Mouse (Mus musculus) brain, embryonic 18.5 days (tissue): ENCODE data around the gene Sytl1.
A peak's percentile ranks its signal among the peaks of the same experiment; 100 is the strongest.

ENCODE experiments used
- DNase-seq: peaks from one replicate; pipeline ENCODE4 v3.0.0-alpha.2; 2012; ENCODE audit warnings: low read depth, low spot score

Sytl1 gene

DNA sequence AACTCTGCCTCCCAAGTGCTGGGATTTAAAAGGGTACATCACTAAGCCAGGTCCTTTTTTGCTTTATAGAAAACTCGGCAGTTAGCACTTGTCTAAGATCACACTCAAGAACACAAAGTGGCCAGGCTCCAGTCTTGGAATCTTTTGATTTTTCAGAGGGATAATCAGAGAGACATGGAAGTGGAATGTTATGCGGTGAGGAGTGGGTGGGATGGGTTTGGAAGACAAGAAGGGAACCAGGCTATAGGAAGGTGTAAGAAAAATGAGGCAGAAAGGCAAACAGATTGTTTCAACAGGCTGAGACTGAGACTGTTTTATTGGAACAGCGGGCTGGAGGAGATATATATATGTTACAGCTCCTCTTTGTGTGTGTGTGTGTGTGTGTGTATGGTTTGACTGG is 15.6 kb upstream of the Sytl1 start:
- DNase-seq = no peak

DNA sequence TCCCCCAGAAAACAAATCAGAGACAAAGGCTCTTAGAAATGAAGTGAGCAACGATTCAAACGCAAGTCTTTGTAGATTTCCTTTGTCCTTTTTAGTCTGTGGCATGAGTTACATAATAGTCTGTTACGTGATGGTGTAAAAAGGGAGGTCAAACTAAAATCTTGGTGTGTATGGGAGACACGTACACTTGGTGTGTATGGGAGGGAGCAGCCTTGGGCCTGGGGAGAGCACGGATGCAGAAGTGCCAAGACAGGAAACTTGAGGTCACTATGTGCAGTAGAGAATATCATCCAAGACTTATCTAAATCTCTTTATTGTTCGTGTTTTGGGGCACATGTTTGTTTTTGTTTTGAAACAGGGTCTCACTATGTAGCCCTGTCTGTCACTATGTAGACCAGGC is 15.2 kb upstream of the Sytl1 start:
- no peak for DNase-seq

DNA sequence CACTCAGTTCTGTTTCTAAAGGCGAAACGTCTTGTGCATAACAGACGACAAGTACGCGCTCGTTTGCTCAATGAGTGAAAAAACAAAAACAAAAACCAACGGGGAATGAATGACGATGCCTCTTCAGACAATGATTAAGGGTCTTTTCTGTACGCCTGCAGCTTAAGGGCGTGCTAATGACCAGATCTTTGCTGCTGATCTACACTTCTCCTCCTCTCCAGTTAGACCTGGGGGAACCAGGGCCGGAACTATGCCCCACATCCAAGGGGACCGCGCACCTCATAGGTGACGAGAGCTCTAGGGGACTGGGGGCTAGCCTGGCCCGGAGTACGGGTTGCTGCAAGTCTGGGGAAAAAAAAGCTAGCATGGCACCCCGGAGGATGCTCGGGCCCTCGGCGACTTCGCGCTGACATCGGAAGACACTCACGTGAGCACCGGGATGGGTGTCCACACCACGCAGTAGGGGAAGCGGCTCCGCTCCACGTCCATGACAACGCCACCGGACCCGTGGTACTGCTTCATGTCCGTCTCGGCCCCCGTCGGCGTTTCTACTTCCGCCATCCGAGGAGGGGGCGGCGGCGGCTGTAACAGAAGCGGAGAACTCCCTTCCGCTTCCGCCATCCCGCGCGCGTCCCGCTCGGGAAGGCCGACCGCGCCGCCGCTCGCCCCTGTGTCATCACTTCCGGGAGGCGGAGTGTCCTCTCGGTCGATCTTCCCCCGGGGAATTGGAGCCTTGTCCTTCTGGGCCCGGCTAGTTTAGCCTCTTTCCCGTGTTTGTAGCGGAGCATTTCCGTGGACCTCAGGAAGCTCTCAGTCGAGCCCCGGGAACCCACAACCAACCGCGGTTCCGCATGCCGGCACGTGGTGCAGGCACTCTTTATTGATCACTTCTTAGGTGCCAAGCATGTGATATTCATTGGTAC is 14.5 kb upstream of the Sytl1 start, which contains the start of gene Tmem222:
TSS of gene Tmem222 (minus strand) at position 689 of the 923 bp plus-strand sequence.
- DNase-seq = peak; percentile 90

DNA sequence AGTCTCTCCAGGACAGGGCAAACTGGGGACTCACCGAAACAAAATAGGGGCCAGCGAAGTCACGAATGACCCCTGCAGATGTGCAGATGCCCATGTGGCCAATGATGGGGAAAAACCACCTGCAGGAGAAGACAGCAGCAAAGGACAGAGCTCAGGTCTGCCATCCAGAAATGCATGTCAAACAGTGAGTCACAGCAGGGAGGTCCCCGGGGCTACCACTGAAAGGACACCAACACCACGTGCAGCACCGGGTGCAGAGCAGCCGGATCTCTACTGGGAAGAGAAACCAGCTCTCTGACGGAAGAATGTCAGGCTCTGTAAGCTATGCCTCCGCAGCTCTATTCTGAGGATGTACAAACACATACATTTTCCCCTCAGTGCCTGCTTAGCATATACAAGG is 8.0 kb upstream of the Sytl1 start:
- DNase-seq = no peak

DNA sequence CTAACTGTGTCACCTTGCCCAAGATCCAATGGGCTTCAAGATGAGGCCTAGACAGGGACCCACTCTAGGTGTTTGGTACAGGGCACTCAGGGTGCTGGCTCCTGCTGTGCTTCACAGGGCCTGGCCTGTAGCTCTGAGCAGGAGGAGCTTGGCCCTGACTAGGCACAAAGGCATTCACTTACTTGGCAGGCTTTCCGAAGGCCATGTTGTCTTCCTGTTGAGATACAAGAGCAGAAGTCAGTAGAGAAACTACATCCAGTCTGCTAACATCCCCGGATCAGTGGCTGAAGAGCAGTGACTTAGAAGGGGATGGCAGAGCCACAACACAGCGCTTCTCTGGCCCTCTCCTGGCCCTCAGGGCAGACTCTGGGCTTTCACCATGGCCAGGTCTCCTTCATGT is 6.7 kb upstream of the Sytl1 start:
- no peak for DNase-seq

DNA sequence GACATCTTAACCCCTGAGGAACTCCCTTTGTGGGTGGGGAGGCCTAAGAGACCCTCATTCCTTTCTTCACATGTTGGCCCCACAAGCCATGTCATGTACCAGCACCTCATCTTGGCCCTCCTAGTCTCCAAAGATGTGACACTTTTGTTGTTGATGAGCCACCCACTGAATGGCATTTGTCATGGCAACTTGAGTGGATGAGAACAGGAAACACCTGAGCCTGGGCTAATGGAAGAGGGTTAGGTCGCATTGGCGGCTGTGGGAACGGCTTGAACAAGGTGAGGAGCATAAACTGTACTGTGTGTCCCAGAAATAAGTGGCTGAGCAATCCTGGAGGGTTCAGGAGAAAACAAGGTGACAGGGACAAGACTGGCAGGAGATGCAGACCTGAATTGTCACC is 6.0 kb upstream of the Sytl1 start:
- no peak for DNase-seq

DNA sequence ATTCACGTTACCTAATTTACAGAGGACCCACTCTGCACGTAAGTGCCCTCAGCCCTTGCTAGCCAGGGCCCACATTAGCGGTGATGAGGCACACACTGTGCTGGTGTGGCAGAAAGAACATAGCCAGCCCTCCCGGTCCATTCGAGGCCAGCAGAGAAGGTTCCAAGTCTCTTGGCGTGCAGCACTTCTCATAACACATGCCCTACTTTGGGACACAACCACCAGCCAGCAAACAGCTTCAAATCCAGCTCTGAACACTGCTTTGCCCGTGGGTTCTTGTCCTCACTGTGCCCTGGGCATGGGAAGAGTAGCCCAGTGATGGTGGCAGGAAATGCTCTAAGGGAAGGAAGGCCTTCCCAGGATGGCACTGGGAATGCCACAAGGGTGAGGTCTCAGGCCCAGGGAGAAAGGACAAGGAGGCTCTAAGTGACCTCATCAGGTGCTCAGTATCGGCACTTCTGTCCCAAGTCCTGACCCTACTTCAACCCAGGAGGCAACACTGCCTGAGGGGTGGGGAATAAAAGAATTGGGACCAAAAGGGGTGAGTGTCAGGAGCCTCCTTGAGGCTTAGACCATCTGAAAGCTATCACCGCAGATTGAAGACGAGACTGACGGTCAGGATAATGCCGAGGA is 3.5 kb upstream of the Sytl1 start:
- no peak for DNase-seq

DNA sequence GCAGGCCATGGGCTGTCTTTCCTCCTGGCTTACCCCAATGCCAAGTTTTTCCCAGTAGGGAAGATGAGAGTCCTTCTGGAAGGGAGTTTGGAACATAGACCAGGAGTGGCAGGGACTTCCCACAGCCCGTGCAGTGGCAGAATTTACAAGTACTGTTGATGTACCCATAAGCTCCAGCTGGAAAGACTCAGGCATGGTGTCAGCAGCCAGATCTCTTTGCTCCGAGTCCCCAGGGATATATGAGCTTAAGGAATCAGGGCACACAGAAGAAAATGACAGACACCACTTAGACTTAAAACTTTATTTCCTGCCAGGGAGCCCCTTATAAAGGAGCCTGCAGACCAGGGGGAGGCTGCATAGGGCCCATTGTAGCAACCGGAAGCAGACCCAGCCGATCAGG is 2.8 kb upstream of the Sytl1 start:
- no peak for DNase-seq

DNA sequence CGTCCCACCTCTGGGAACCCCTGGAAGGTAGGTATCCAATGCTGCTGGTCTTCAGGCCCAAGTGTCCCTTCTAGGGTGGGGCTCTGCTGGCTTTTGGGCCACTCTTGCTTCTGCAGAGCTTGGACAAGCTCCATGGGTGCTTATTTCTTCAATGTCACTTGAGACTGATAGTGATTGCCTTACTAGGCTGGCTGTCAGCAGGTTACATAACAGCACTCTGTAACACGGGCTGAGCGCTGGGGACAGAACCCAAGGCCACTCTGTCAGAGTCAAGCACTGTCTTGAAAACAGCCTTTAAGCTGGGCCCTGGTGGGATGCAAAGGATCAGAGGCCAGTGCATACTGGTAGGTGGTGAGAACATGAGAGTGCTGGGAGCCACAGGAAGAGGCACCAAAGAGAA is 2.4 kb upstream of the Sytl1 start:
- no peak for DNase-seq

DNA sequence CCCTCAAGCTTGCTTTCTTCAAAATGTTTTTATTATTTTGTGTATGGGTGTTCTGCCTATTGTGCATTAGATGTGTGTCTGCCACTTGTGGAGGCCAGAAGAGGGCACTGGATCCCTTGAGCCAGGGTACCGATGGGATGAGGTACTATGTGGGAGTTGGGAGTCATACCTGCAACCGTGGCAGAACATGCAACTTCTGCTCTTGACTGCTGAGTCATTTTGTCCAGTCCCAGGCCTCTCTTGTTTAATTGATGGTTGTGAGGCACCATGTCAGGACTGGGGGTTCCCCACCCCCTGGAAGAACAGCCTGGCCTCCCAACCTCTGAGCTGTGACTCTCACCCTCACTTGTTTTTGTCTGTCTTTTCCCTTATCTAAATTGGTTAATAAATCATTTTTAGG is 1.6 kb upstream of the Sytl1 start:
- no peak for DNase-seq

DNA sequence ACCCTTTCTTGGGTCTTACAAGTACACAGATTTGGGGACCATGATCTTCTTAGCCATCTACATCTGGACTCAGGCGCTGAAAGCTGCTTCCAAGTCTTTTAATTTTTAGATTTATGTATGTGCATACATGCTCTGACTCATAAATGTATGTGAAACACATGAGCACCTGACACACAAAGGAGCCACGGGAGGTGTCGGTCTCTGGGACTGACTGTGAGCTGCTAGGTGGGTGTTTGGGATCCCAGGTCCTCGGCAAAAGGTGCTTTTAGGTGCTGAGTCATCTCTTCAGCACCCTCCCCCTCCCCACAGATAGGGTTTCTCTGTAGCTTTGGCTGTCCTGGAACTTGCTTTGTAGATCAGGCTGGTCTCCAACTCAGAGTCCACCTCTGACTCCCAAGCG is 843 bp upstream of the Sytl1 start:
- DNase-seq = no peak

DNA sequence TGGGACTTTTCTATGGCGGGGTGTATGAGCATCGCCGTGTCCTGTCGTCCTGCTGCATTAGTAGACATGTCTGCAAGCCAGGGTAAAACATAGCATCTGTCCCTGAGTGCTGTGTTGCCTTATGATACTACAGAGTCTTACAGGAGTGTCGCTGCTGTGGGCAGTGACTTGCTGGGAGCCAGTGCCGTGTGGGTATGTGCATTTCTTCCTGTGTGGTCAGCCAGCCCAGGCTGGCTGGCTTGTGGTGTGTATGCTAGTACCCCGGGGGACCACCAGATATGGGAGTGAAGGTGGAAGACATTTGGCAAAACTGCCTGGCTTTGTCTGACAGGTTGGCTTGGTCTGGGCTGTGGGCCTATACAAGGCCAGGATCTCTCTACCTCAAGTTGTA is 543 bp downstream of the Sytl1 start:
- no peak for DNase-seq

DNA sequence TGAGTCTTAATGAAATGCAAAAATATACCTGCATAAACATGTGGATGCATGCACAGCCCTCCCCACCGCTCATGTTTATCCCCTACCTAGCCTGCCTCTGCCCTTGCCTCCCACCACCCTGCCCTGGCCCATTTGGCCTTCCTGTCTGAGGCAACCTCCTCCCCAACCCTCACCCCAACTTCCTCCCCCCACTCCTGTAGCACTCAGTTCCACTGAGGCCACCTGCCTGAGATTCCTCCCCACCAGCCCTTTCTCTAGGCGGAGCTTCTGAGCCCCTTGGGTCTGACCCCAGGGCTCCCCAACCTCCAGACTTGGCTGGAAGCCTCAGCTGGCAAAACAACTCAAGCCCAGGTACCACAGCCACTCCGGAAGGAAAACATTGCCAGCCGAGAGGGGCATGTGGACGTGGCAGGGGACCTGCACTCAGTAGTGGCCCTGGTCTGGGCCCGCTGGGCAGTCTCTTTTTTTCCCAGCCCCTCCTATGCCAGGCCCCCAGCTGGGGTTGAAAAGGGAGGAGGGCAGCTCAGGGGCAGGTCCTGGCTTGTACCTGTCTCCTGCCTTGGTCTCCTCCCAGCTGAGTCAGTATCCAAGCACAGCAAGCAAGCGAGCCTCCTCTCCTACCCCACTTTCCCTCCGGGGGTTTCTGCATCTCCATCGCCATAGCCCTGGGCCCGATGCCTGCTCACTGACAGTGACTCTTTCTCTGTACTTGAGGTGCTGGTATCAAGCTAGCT is 1.1 kb downstream of the Sytl1 start:
- DNase-seq = no peak

DNA sequence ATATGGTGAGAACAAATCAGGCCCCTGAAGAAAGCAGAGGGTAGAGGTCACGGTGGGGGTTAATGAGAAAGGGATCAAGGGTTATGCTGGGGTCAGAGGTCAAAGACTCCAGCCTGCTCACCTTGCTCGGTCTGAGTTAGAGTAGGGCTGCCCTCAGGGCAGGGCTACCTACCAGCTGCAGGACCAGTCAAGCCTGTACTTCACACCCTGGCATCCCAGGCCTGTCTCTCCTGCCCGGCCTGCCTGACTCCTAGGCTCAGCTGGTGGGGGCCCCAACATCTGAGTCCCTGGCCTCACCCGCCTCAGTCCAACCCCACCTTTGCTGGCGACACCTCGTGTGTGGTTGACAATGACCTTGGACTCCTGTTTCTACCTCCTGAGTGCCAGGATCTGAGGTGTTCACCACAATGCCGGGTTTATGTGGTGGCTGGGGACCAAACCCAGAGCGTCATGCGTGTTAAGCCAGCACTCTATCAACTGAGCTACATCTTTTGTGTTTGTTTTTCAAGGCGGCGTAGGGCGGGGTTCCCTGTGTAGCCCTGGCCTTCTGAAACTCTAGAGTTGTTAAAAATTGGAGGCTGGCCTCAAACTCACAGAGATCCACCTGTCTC is 5.0 kb downstream of the Sytl1 start:
- no peak for DNase-seq

DNA sequence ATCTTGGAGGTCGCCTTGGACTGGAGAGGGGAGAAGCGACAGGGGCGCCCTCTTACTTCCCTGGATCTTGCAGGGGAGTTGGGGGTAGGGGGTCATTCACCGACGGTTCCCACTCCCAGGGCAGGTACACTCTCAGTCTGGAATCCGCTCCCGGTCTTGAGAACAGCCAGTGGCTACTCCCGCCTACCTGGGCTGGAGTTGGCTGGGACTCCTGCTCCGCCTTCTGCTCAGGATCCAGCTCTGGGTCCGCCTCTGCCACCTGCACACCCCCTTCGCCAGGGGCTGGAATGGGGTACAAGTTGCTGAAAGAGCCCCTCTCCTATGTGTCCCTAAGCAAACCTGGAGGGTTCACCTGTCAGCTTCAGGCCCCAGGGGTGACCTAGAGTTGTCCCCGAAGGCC is 5.7 kb downstream of the Sytl1 start:
- no peak for DNase-seq

DNA sequence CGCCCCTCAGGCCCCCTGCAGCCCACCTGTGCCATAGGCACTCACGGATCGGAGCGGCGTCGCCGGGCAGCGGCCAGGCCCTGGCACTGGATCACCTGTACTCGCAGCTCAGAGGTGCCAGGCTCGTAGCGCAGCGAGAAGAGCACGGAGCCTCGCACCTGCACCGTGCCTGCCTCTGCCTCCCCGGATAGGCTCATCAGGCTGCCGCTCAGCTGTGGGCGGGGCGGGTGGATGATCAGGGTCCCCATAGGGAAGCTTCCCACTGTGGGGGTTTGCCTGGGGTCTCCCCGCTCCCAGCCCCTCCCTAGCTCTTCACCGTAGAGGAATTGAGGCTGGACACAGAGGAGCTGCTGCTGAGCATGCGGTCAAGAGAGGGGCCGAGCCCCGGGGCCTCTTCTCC is 6.1 kb downstream of the Sytl1 start:
- DNase-seq = no peak

DNA sequence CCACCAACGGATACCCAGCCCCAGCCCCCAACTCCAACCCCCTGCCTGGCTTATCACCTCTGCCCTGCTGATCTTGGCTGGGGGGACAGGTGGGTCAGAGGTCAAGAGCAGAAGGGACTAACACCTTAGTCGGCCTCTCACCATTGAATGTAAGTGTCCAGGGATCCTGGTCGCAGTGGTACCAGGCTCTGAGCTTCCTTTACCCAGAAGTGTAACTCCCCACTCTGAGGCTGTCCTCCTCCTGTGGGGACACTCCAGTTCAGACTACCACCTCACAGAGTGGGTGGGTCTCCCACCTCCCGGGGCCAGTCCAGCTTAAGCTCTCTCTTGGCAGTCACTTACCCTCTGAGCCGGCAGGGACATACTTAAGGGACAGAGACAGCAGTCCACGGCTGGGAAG is 7.5 kb downstream of the Sytl1 start:
- no peak for DNase-seq

DNA sequence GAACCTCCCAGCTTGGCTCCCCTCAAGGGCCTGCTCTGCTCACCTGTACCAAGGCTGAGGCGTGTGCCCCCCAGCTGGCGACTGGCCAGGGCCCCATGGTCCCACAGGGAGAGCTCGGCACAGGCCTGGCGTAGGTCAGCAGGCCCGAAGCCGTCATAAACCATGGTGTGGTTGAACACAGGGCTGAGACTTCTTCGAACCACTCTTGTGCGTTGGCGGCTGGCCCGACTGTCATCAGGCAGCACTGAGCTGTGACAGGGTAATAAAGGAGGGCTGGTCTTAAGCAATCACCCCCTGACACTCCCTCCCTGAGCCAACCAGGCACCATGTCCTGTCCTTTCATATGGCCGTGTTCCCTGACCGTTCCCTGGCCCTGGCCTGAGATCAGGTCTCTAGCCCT is 9.5 kb downstream of the Sytl1 start:
- no peak for DNase-seq

DNA sequence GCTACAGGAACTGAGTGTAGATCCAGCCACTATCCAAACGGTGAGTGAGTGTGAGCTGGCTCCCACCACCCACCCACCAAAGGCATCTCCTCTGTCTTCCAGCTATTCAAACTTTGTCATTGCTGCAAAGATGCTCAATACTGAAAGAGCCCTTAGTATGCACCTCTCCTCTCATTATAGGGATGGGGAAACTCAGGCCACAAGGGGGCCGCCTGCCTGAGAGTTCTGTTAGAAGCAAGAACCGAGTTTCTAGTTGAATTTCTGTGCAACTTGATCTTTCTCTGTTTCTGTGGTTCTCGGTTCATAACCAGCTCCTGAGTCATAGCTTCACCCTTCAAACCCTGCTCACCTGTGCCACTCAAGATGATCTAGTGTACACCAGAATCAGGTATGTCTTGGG is 10.8 kb downstream of the Sytl1 start:
- no peak for DNase-seq

DNA sequence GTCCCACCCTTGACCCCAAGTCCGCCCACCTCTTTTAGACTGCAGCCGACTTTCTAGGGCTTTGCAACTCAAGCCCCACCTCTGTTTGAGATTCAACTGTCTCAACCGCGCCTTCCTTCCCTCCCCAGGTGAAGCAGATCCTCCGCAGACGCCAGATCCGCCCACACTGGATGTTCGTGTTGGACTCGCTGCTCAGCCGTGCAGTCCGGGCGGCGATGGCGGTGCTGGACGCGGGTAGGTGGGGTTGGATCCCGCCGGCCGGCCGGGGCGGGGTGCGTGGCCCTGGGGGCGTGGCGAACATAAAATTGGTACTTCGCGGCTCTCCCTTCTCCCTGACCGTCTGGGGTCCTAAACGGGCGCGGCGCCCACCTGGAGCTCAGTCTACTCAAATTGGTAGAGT is 11.7 kb downstream of the Sytl1 start:
- DNase-seq = no peak

DNA sequence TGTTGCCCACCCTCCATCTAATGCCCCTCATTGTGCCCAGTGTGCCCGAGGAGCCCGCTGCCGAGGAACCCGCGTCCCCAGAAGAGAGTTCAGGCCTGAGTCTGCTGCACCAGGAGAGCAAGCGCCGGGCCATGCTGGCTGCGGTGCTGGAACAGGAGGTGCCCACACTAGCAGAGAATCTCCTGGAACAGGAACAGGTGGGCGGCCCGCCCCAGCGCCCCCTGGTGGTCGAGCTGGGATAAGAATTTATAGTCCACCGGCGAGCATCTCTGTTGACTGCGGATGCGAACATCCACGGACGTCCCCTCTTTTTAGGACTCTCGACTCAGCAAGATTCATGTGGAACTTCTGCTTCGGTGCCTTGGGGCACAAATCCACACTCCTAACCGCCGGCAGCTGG is 12.3 kb downstream of the Sytl1 start:
- no peak for DNase-seq

DNA sequence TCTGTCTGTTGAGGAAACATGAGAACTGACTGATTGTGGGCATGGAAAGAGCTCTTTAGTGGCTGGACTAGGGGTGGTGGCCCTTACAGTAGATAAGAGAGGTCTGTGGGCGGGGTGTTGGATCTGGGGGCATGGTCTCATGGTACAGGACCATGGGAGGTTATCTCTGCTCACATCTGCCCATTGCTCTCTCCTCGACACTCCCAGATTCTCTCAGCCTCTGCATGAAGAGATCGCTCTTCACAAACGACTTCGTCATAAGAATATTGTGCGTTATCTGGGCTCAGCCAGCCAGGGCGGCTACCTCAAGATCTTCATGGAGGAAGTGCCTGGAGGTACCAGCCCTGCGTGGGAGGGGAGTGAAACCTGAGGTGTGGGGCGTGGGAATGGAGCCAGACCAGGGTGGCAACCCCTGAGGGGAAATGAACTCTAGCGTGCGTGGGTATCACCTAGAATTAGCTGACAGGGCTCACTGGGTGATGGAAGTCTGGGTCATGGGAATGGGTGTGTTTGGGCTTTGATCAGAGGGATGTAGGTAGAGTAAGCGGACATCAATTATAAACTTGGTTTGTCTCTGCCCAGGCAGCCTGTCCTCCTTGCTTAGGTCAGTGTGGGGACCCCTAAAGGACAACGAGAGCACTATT is 15.0 kb downstream of the Sytl1 start:
- no peak for DNase-seq
